21 mouse cellular contexts compared by ENCODE assay signal in the genomic region with DNA sequence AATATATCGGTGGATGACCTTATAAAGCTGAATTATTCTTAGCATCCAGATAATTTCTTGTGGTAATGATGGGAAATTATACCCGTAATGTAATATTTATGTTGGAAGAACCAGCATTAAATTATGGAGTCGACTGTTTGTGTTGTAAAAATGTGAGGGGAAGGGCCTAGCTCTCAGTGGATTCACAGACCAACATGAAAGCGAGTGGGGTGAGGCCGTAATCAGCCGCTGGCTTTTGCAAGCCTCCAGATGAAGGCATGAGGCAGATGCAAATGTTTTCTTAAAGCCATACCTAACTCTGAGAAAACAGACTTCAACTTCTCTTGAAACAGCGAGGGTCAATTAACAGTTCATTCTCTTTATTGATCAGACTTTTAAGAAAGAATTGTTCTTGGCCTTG.
DNase-seq lines count a peak whose midpoint lies in the region; ATAC-seq and TF ChIP-seq lines count a peak whose summit lies in the region.
"Had no signal": no experiment of that assay in that cellular context is flagged by ENCODE, and none has a peak within 500 bp of the region (broad histone marks: within the 10 kb centered on the region; RNA-seq: fewer than 3 reads in every experiment).

No protein-coding gene starts in this region.

- no peak overlapping the region for H3K27ac ChIP-seq in embryonic facial prominence, embryonic 14.5 days (replicated peaks; ENCODE audit: low read depth, low read length)
- H3K27ac ChIP-seq in embryonic facial prominence, embryonic 10.5 days (replicated peaks) = no peak overlapping the region
- no peak overlapping the region for H3K27ac ChIP-seq in stomach, postnatal 0 days (replicated peaks)

- no peak overlapping the region for H3K4me3 ChIP-seq in embryonic facial prominence, embryonic 14.5 days (ENCODE audit: low read depth, low read length)
- H3K4me3 ChIP-seq in embryonic facial prominence, embryonic 10.5 days = no peak overlapping the region
- no peak overlapping the region for H3K4me3 ChIP-seq in stomach, postnatal 0 days (ENCODE audit: low read depth, low read length)

- TF ChIP-seq CTCF in stomach, postnatal 0 days (IDR thresholded peaks at IDR 0.05; ENCODE audit: low read depth) = no peak

- DNase-seq in embryonic facial prominence, embryonic 14.5 days (ENCODE audit: low spot score) = peak; percentile 58
- DNase-seq in embryonic facial prominence, embryonic 10.5 days (ENCODE audit: low spot score) = no peak
- DNase-seq in heart, adult 11 months = peak; percentile 73
- no peak for DNase-seq in heart, adult 18-20 months
- DNase-seq in stomach, postnatal 0 days (ENCODE audit: low spot score) = peak; percentile 9
- no peak for DNase-seq in layer of hippocampus, postnatal 36 days
- DNase-seq: adrenal gland, adult 2 months; adrenal gland, adult 8-10 months; adrenal gland, postnatal 10 days; adrenal gland, postnatal 14 days; adrenal gland, postnatal 25 days; adrenal gland, postnatal 36 days; B cell, adult 2 months; cerebellum, adult 11 months; cerebellum, adult 11-12 months; cerebellum, adult 18-20 months had no signal

- no peak for ATAC-seq in embryonic facial prominence, embryonic 14.5 days (ENCODE audit: low read depth)
- ATAC-seq in stomach, postnatal 0 days (ENCODE audit: low FRiP score, low TSS enrichment) = no peak
- ATAC-seq: activated CD4-positive, CD25-positive, alpha-beta regulatory T cell, adult 4 months; CD4-positive, CD25-positive, alpha-beta regulatory T cell, adult 4 months; Patski had no signal

- peaks cover 14% of the 10 kb centered on the region for H3K4me1 ChIP-seq in embryonic facial prominence, embryonic 14.5 days (ENCODE audit: control insufficient read depth, insufficient read depth, low read length)
- peaks cover 49% of the 10 kb centered on the region for H3K4me1 ChIP-seq in embryonic facial prominence, embryonic 10.5 days
- 0 out of 2 replicates have a peak, but pooled peaks cover 4% of the 10 kb centered on the region for H3K4me1 ChIP-seq in stomach, postnatal 0 days (replicated peaks; ENCODE audit: control insufficient read depth, insufficient read depth)

- H3K27me3 ChIP-seq in embryonic facial prominence, embryonic 14.5 days (replicated peaks; ENCODE audit: control insufficient read depth, insufficient read depth, low read length) = no peaks in the 10 kb centered on the region
- H3K27me3 ChIP-seq in embryonic facial prominence, embryonic 10.5 days (replicated peaks; ENCODE audit: low read depth, poor library complexity, severe bottlenecking) = no peaks in the 10 kb centered on the region
- H3K27me3 ChIP-seq in stomach, postnatal 0 days (ENCODE audit: control insufficient read depth, insufficient read depth, low read length) = no peaks in the 10 kb centered on the region
- H3K27me3 ChIP-seq: CH12.LX, Patski had no signal

- WGBS in embryonic facial prominence, embryonic 14.5 days = 78% methylated on average over 7 of the region's 7 CpGs
- 92% methylated on average over 7 of the region's 7 CpGs for WGBS in embryonic facial prominence, embryonic 10.5 days
- WGBS in stomach, postnatal 0 days = 77% methylated on average over 7 of the region's 7 CpGs

- no peaks in the 10 kb centered on the region for H3K36me3 ChIP-seq in embryonic facial prominence, embryonic 14.5 days (ENCODE audit: control insufficient read depth, insufficient read depth, low read length)
- 0 out of 2 replicates have a peak, but pooled peaks cover 5% of the 10 kb centered on the region for H3K36me3 ChIP-seq in embryonic facial prominence, embryonic 10.5 days (replicated peaks)
- H3K36me3 ChIP-seq in stomach, postnatal 0 days (ENCODE audit: control insufficient read depth, insufficient read depth, low read length) = no peaks in the 10 kb centered on the region
- H3K36me3 ChIP-seq: G1E had no signal

- no peak overlapping the region for H3K9ac ChIP-seq in embryonic facial prominence, embryonic 14.5 days (ENCODE audit: low read depth, low read length)
- no peak overlapping the region for H3K9ac ChIP-seq in stomach, postnatal 0 days (ENCODE audit: low read length)

- no peak overlapping the region for H3K4me2 ChIP-seq in embryonic facial prominence, embryonic 14.5 days (ENCODE audit: low read depth, low read length)
- no peak overlapping the region for H3K4me2 ChIP-seq in stomach, postnatal 0 days (replicated peaks; ENCODE audit: low read depth)

- H3K9me3 ChIP-seq in embryonic facial prominence, embryonic 14.5 days (ENCODE audit: control insufficient read depth, low read length) = no peaks in the 10 kb centered on the region
- H3K9me3 ChIP-seq in embryonic facial prominence, embryonic 10.5 days = no peaks in the 10 kb centered on the region
- H3K9me3 ChIP-seq in stomach, postnatal 0 days (ENCODE audit: control insufficient read depth, low read length) = no peaks in the 10 kb centered on the region

- no peak for TF ChIP-seq EP300 in stomach, postnatal 0 days (optimal IDR thresholded peaks at IDR 0.05)

Comparison
In these comparisons a context has a peak if more than half of its experiments do, and no peak if none do; other contexts are left out.
1. DNase-seq: peak in embryonic facial prominence, embryonic 14.5 days (single experiment), heart, adult 11 months (single experiment) and stomach, postnatal 0 days (single experiment); none in embryonic facial prominence, embryonic 10.5 days (single experiment), heart, adult 18-20 months (0 of 2) and layer of hippocampus, postnatal 36 days (0 of 2).